In genomic region chr5:31908818-31909217, GRCm38 (mm10) we compare ENCODE assay signal across 27 mouse cellular contexts.
"Had no signal": no experiment of that assay in that cellular context is flagged by ENCODE, and none has a peak within 500 bp of the region (broad histone marks: within the 10 kb centered on the region; RNA-seq: fewer than 3 reads in every experiment).

No protein-coding gene starts in this region.

- DNase-seq: left cerebral cortex, postnatal 4 days; liver; liver, embryonic 13.5 days; liver, postnatal 0 days; lung, adult 18-20 months; lung, adult 2 months; lung, embryonic 14.5 days; lung, postnatal 10 days; lung, postnatal 14 days; lung, postnatal 36 days; lung, postnatal 4 days; midbrain, embryonic 14.5 days had no signal

- H3K9me3 ChIP-seq: limb, embryonic 10.5 days; limb, embryonic 12.5 days; limb, embryonic 13.5 days; limb, embryonic 15.5 days; liver, embryonic 12.5 days; liver, embryonic 13.5 days; liver, embryonic 15.5 days; lung, embryonic 15.5 days; megakaryocyte, embryonic 14.5 days; midbrain, embryonic 12.5 days; midbrain, embryonic 13.5 days; midbrain, embryonic 15.5 days had no signal

- H3K27ac ChIP-seq: left cerebral cortex, adult 2 months; limb, embryonic 10.5 days; limb, embryonic 12.5 days; limb, embryonic 13.5 days; limb, embryonic 15.5 days; liver, embryonic 12.5 days; liver, embryonic 13.5 days; liver, embryonic 14.5 days; liver, embryonic 15.5 days; lung, embryonic 15.5 days; macrophage; midbrain, embryonic 12.5 days; midbrain, embryonic 13.5 days; midbrain, embryonic 15.5 days had no signal

- H3K9ac ChIP-seq: limb, embryonic 12.5 days; limb, embryonic 13.5 days; limb, embryonic 15.5 days; liver, embryonic 12.5 days; liver, embryonic 13.5 days; liver, embryonic 14.5 days; liver, embryonic 15.5 days; liver, postnatal 0 days; lung, embryonic 14.5 days; lung, embryonic 15.5 days; midbrain, embryonic 12.5 days; midbrain, embryonic 13.5 days; midbrain, embryonic 15.5 days had no signal

- H3K27me3 ChIP-seq: limb, embryonic 12.5 days; limb, embryonic 13.5 days; limb, embryonic 15.5 days; liver, embryonic 12.5 days; liver, embryonic 13.5 days; liver, embryonic 15.5 days; lung, embryonic 15.5 days; megakaryocyte, embryonic 14.5 days; midbrain, embryonic 12.5 days; midbrain, embryonic 13.5 days; midbrain, embryonic 15.5 days had no signal

- H3K4me3 ChIP-seq: left cerebral cortex, adult 2 months; limb, embryonic 10.5 days; limb, embryonic 12.5 days; limb, embryonic 13.5 days; limb, embryonic 15.5 days; liver, embryonic 12.5 days; liver, embryonic 13.5 days; liver, embryonic 15.5 days; lung, embryonic 15.5 days; megakaryocyte, embryonic 14.5 days; midbrain, embryonic 12.5 days; midbrain, embryonic 13.5 days; midbrain, embryonic 15.5 days; myocyte had no signal

- H3K4me1 ChIP-seq: limb, embryonic 10.5 days; liver, embryonic 12.5 days; liver, embryonic 13.5 days; liver, embryonic 15.5 days; midbrain, embryonic 12.5 days; midbrain, embryonic 13.5 days; midbrain, embryonic 15.5 days had no signal

- H3K36me3 ChIP-seq: limb, embryonic 10.5 days; limb, embryonic 12.5 days; limb, embryonic 13.5 days; limb, embryonic 15.5 days; liver, embryonic 12.5 days; liver, embryonic 13.5 days; liver, embryonic 15.5 days; lung, embryonic 15.5 days; midbrain, embryonic 12.5 days; midbrain, embryonic 13.5 days; midbrain, embryonic 15.5 days had no signal
